Mouse (Mus musculus) limb, embryonic 10.5 days (tissue): ENCODE results near the gene Coq8a. TPM values are rescaled to one million over a fixed set of nuclear protein-coding genes. Genes with fewer than 3 reads are reported as not detected.

Source experiments
- DNase-seq: peaks from one replicate; pipeline ENCODE4 v3.0.0-alpha.2; 2017; ENCODE audit warnings: low spot score
- H3K27ac ChIP-seq: fragments of 300-500 bp; sonication (generic); 2 replicates; pipeline ENCODE4 v1.5.1; 2016; ENCODE audit warnings: mild to moderate bottlenecking
- H3K27me3 ChIP-seq: fragments of 300-500 bp; sonication (generic); 2 replicates; pipeline ENCODE4 v1.6.1; 2016; ENCODE audit warnings: low read depth, mild to moderate bottlenecking; ENCODE audit not compliant: poor library complexity, severe bottlenecking
- H3K36me3 ChIP-seq: fragments of 300-500 bp; sonication (generic); 2 replicates; pipeline ENCODE4 v1.6.1; 2016; ENCODE audit warnings: mild to moderate bottlenecking, moderate library complexity
- H3K4me1 ChIP-seq: fragments of 300-500 bp; sonication (generic); 2 replicates; pipeline ENCODE4 v1.6.1; 2016
- H3K4me3 ChIP-seq: fragments of 300-500 bp; sonication (generic); 2 replicates; pipeline ENCODE4 v1.5.1; 2016; ENCODE audit warnings: mild to moderate bottlenecking, moderate library complexity
- H3K9me3 ChIP-seq: fragments of 300-500 bp; sonication (generic); replicated peaks from 2 replicates; pipeline ENCODE4 v1.6.1; 2016; ENCODE audit warnings: mild to moderate bottlenecking
- WGBS: fragments of 180-500 bp; shearing (Covaris S2); methylation state at CpG from one replicate; pipeline ENCODE4 v1.1.7; 2016; 5-methylcytosine and 5-hydroxymethylcytosine counted together
- polyA plus RNA-seq: library from polyadenylated mRNA; unstranded; fragments of >200 nt; fragmentation: Nextera tagmentation; extraction: Ambion mirVana; gene quantifications from 2 replicates; pipeline ENCODE4 v1.2.1, GENCODE M21; 2016

Gene Coq8a
- polyA plus RNA-seq, 1 experiment from 2014 or later: 2.1 TPM

DNA sequence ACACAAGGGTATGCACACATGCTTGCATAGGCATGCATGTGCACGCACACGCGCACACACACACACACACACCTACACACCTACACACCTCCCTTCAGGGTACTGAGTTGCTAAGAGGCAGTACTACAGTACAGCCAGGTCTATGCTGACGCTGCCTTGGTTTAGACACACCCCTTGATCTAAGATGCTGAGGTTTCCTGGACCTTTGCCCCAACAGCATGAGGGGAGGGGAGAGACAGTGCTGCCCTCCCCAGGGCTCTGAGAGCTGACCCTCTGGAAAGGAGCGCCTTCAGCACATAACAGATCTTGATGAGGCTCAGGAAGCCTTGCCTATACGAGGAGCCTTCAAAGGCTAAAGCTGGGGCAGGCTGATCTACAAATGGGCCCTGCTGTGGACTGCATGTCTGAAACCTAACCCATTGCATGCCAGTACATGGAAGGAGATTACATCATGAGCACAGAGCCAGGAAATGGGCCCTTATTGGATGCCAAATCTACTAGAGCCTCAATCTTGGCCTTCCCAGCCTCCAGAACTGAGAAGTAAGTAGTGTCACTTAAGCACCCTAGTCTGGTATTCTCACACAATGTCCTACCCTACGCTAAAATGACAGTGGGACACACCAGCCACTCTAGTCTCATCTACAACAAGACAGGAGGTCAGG lies 18.0 kb downstream of the Coq8a start:
- DNase-seq: no peak
- Histone ChIP-seq H3K4me1 (no peaks in the 10 kb centered on the region), H3K36me3 (no peaks in the 10 kb centered on the region), H3K27ac (no peak overlapping the region), H3K4me3 (no peak overlapping the region), H3K27me3 (no peaks in the 10 kb centered on the region), H3K9me3 (no peaks in the 10 kb centered on the region)
- 86% methylated on average over 7 of the region's 7 CpGs for WGBS

DNA sequence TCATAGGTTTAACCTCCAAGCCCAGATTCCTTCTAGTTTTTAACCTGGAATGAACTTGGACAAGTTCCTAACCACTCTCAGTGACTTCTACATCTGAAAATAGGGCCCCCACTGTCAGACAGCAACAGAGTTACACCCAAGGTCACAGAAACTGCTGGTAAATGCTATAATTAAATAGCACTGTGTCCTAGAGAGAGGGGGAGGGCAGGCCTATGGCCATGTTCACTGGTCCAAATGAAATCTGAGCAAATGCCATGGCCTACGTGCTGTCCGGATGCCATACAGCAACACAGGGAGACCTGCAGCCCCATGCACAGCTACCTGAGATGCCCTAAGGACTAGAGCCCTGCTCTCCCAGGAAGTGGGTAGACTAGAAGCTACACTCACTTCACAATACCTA lies 19.6 kb downstream of the Coq8a start:
- Histone ChIP-seq H3K27ac (no peak overlapping the region), H3K36me3 (no peaks in the 10 kb centered on the region), H3K27me3 (no peaks in the 10 kb centered on the region), H3K4me1 (no peaks in the 10 kb centered on the region), H3K4me3 (no peak overlapping the region), H3K9me3 (no peaks in the 10 kb centered on the region)
- no peak for DNase-seq
- 89% methylated on average over 2 of the region's 2 CpGs for WGBS

- no peaks in the 10 kb centered on the region for H3K36me3 ChIP-seq
- no peaks in the 10 kb centered on the region for H3K9me3 ChIP-seq
- DNase-seq: no peak
- no peaks in the 10 kb centered on the region for H3K4me1 ChIP-seq
- H3K4me3 ChIP-seq: no peak overlapping the region
- no peak overlapping the region for H3K27ac ChIP-seq
- H3K27me3 ChIP-seq: no peaks in the 10 kb centered on the region
- WGBS: 95% methylated on average over 4 of the region's 4 CpGs
These were observed 20.3 kb downstream of the Coq8a start for GRCm38 (mm10) chr1:180179100-180179499.

DNA sequence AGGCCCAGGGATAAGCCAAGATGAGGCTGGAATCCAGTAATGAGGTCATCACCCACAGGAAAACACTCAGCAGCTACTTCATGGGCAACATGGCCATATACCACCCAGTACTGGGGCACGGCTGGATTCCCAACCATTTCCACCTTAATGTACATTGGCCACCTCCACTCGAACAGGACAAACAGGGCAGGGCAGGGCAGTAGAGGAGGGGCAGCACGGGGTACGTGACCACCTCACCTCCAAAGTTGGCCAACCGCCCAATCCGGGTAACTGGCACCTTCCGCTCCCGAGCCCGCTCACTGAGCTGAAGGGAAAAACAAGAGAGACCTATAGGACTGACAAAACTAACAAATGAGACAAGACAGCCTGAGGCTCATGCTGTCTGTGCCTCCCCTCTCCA lies 21.1 kb downstream of the Coq8a start:
- no peaks in the 10 kb centered on the region for H3K4me1 ChIP-seq
- DNase-seq: no peak
- no peak overlapping the region for H3K4me3 ChIP-seq
- H3K27me3 ChIP-seq: no peaks in the 10 kb centered on the region
- no peak overlapping the region for H3K27ac ChIP-seq
- WGBS: 95% methylated on average over 9 of the region's 9 CpGs
- H3K9me3 ChIP-seq: no peaks in the 10 kb centered on the region
- H3K36me3 ChIP-seq: no peaks in the 10 kb centered on the region

GRCm38 (mm10) chr1:180176784-180177183 lies 22.6 kb downstream of the Coq8a start:
- Histone ChIP-seq H3K4me1 (no peaks in the 10 kb centered on the region), H3K4me3 (no peak overlapping the region), H3K36me3 (no peaks in the 10 kb centered on the region), H3K27me3 (no peaks in the 10 kb centered on the region), H3K9me3 (no peaks in the 10 kb centered on the region), H3K27ac (no peak overlapping the region)
- DNase-seq: no peak
- 3% methylated on average over 1 of the region's 1 CpGs for WGBS

DNA sequence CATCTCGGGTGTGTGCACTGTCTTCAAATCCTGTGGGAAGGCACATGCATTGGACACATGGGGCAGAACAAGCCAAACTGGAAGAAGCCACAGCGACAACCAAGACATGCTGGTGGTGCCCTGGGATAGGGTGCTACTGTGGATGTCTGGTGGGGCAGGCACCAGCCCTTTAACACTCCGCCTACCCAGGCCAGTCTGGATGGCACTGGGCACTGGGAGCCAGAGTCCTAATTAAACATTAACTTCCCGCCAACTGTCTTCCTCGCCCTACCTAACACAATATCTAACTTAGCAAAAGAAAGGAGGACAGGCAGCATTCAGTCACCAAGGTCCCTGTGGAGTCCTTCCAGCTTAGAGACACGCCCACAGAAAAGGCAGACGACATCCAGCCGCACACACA lies 23.8 kb downstream of the Coq8a start:
- H3K4me3 ChIP-seq: no peak overlapping the region
- H3K4me1 ChIP-seq: no peaks in the 10 kb centered on the region
- no peak overlapping the region for H3K27ac ChIP-seq
- no peaks in the 10 kb centered on the region for H3K27me3 ChIP-seq
- H3K36me3 ChIP-seq: no peaks in the 10 kb centered on the region
- WGBS: 74% methylated on average over 8 of the region's 8 CpGs
- H3K9me3 ChIP-seq: no peaks in the 10 kb centered on the region
- DNase-seq: no peak

- no peaks in the 10 kb centered on the region for H3K27me3 ChIP-seq
- H3K4me3 ChIP-seq: no peak overlapping the region
- no peaks in the 10 kb centered on the region for H3K36me3 ChIP-seq
- no peaks in the 10 kb centered on the region for H3K4me1 ChIP-seq
- 36% methylated on average over 3 of the region's 3 CpGs for WGBS
- H3K27ac ChIP-seq: no peak overlapping the region
- H3K9me3 ChIP-seq: no peaks in the 10 kb centered on the region
- DNase-seq: no peak
These were observed 24.2 kb downstream of the Coq8a start for GRCm38 (mm10) chr1:180175167-180175566.

DNA sequence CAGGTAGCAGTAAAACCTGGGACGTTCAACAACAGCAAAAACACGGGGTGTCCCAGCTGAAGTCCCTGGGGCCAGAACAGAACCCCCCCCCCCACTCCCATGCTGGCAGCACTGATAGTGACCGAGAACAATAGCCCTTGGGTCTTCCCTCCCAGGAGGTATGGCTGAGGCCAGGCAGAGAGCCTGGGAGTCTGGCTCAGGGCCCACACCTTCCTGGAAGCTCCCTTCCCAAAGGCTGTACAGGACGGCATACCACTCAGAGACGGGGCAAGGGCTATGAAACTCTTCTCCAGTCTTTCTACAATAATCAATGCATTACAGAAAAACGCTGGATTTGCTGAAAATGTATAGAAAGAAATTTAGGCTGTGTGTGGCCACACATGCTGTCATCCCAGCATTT lies 24.7 kb downstream of the Coq8a start:
- H3K9me3 ChIP-seq: no peaks in the 10 kb centered on the region
- H3K4me1 ChIP-seq: no peaks in the 10 kb centered on the region
- 70% methylated on average over 6 of the region's 6 CpGs for WGBS
- no peaks in the 10 kb centered on the region for H3K27me3 ChIP-seq
- no peaks in the 10 kb centered on the region for H3K36me3 ChIP-seq
- no peak overlapping the region for H3K27ac ChIP-seq
- DNase-seq: no peak
- H3K4me3 ChIP-seq: no peak overlapping the region

- no peaks in the 10 kb centered on the region for H3K4me1 ChIP-seq
- H3K4me3 ChIP-seq: no peak overlapping the region
- H3K27me3 ChIP-seq: no peaks in the 10 kb centered on the region
- H3K36me3 ChIP-seq: no peaks in the 10 kb centered on the region
- WGBS: 81% methylated on average over 5 of the region's 5 CpGs
- no peaks in the 10 kb centered on the region for H3K9me3 ChIP-seq
- no peak overlapping the region for H3K27ac ChIP-seq
- no peak for DNase-seq
These were observed 26.4 kb downstream of the Coq8a start for GRCm38 (mm10) chr1:180173017-180173416.

- Histone ChIP-seq H3K27ac (no peak overlapping the region), H3K27me3 (no peaks in the 10 kb centered on the region), H3K9me3 (no peaks in the 10 kb centered on the region), H3K4me1 (peaks cover 4% of the 10 kb centered on the region; the same call in 1 of the 2 replicates), H3K4me3 (no peak overlapping the region), H3K36me3 (no peaks in the 10 kb centered on the region)
- no peak for DNase-seq
- WGBS: 92% methylated on average over 4 of the region's 4 CpGs
These were observed 26.8 kb downstream of the Coq8a start for GRCm38 (mm10) chr1:180172600-180172999.

DNA sequence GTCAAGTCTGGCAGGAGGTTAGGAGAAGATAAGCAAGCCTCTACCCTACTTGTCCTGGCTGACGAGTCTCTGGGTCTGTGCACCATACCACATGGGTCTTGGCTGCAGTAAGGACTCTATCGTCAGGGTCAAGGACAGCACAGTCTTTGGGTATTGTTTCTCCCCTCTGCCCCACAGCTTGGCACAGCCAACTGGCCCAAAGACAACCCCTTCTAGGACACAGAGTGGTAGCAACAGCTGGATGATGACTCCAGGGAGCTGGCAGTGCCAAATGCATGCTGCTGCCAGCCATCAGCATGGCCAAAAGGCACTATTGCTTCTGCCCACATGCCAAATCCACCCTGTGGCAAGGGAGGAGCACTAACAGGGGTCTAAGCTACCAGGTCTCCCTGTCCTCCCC lies 27.5 kb downstream of the Coq8a start:
- Histone ChIP-seq H3K27me3 (no peaks in the 10 kb centered on the region), H3K27ac (no peak overlapping the region), H3K9me3 (no peaks in the 10 kb centered on the region)

DNA sequence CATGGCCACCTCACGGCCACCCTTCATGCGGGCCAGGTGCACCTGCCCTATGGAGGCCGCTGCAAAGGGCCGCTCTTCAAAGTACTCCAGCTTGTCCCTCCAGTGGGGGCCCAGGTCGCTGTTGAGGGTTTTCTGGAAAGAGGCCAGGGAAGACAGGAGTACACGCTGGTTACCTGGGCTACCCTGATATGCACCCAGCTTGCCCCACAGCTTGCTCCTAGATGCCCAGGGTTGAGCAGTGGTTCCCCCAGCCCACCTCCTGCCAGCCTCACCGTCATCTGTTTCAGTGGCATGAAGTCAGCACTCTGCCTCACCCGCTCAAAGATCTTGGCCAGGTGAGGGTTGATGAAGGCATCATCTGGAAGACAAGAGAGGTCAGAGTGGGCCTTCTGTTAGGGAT lies 29.3 kb downstream of the Coq8a start:
- no peak for DNase-seq
- no peaks in the 10 kb centered on the region for H3K27me3 ChIP-seq
- no peak overlapping the region for H3K4me3 ChIP-seq
- WGBS: 94% methylated on average over 8 of the region's 8 CpGs
- no peak overlapping the region for H3K27ac ChIP-seq
- peaks cover 2% of the 10 kb centered on the region; the same call in 1 of the 2 replicates for H3K36me3 ChIP-seq
- peaks cover 4% of the 10 kb centered on the region; the same call in 1 of the 2 replicates for H3K4me1 ChIP-seq
- no peaks in the 10 kb centered on the region for H3K9me3 ChIP-seq

More for the DNA sequence above, 27.5 kb downstream of the Coq8a start:
- WGBS: 78% methylated on average over 2 of the region's 2 CpGs
- Histone ChIP-seq H3K4me3 (no peak overlapping the region), H3K36me3 (no peaks in the 10 kb centered on the region), H3K4me1 (peaks cover 4% of the 10 kb centered on the region; the same call in 1 of the 2 replicates)
- DNase-seq: no peak

GRCm38 (mm10) chr1:180169161-180169560 lies 30.2 kb downstream of the Coq8a start:
- DNase-seq: no peak
- 92% methylated on average over 7 of the region's 7 CpGs for WGBS
- no peaks in the 10 kb centered on the region for H3K9me3 ChIP-seq
- peaks cover 4% of the 10 kb centered on the region; the same call in 1 of the 2 replicates for H3K4me1 ChIP-seq
- no peaks in the 10 kb centered on the region for H3K27me3 ChIP-seq
- no peak overlapping the region for H3K4me3 ChIP-seq
- peaks cover 2% of the 10 kb centered on the region; the same call in 1 of the 2 replicates for H3K36me3 ChIP-seq
- H3K27ac ChIP-seq: no peak overlapping the region

- DNase-seq: no peak
- whole genome bisulfite sequencing: 94% methylated on average over 6 of the region's 6 CpGs
- H3K27ac ChIP-seq: no peak overlapping the region; the same call in 1 of the 2 replicates
- H3K36me3 ChIP-seq: peaks cover 2% of the 10 kb centered on the region
- peaks cover 10% of the 10 kb centered on the region for H3K4me1 ChIP-seq
- no peak overlapping the region for H3K4me3 ChIP-seq
- no peaks in the 10 kb centered on the region for H3K9me3 ChIP-seq
- H3K27me3 ChIP-seq: no peaks in the 10 kb centered on the region
These were observed 31.1 kb downstream of the Coq8a start for GRCm38 (mm10) chr1:180168294-180168693.
